Mouse (Mus musculus): ENCODE results near the gene Xdh.

DNA sequence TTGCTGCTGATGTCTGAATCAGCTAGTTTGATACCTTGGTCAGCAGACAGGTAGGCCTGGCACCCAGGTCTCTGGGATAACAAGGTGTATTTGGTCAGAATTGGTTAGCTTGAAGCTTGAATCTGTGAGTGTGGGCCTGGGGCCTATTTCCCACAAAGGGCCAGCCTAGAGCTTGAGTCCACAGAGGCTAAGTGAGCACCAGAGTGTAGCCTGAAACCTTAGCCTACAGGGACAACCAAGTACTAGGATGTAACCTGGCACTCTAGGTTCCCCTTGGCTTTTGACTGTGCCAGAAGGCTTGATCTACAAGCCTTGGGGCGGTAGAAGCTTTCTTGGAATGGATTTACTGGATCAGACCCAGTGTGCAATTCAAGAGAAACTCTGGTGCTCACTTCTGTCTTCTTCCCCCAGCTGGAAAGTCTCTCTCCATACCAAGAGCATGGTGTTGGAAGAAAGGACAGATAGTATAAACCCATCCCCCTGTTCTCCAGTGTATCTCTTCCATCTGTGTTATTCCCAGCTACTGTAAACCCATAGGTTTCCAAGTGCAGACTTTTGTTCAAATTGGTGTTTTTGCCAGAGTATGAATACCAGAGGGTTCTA, 11.9 kb upstream of the Xdh start:
- TF ChIP-seq MAX (IDR thresholded peaks at IDR 0.05; ENCODE audit: low read depth): no peak
- no peak for TF ChIP-seq USF1 (IDR thresholded peaks at IDR 0.05; ENCODE audit: low read depth)
- TF ChIP-seq POLR2A (IDR thresholded peaks at IDR 0.05; ENCODE audit: insufficient read length, low read depth): no peak
- no peak for TF ChIP-seq TCF12 (IDR thresholded peaks at IDR 0.05; ENCODE audit: insufficient read depth, poor library complexity, severe bottlenecking)
- no peak for TF ChIP-seq E2F4 (IDR thresholded peaks at IDR 0.05; ENCODE audit: insufficient read depth)
